Mouse (Mus musculus): ENCODE data around the gene Cnih3. TPM values are rescaled to one million over a fixed set of nuclear protein-coding genes. Genes with fewer than 3 reads are reported as not detected.

The Cnih3 gene
- polyA plus RNA-seq, 1 experiment from 2014 or later, result 0.08 TPM

- no peaks in the 10 kb centered on the region for H3K9me3 ChIP-seq (ENCODE audit: control insufficient read depth, low read length)
- no peak for ATAC-seq (ENCODE audit: low read depth)
- no peak overlapping the region for H3K27ac ChIP-seq (ENCODE audit: low read length)
- H3K27me3 ChIP-seq (ENCODE audit: control insufficient read depth, insufficient read depth, low read depth, low read length), result no peaks in the 10 kb centered on the region
- no peaks in the 10 kb centered on the region for H3K36me3 ChIP-seq (ENCODE audit: control insufficient read depth, insufficient read depth, low read length)
- no peaks in the 10 kb centered on the region for H3K4me1 ChIP-seq (replicated peaks; ENCODE audit: control insufficient read depth, insufficient read depth, low read length)
- no peak overlapping the region for H3K9ac ChIP-seq (ENCODE audit: low read length)
- H3K4me2 ChIP-seq (ENCODE audit: low read depth, low read length), result no peak overlapping the region
- WGBS, result 62% methylated on average over 18 of the region's 18 CpGs
- H3K4me3 ChIP-seq (ENCODE audit: low read length), result no peak overlapping the region
Measured at GRCm38 (mm10) chr1:181408086-181408975, 55.9 kb downstream of the Cnih3 start.

- no peaks in the 10 kb centered on the region for H3K36me3 ChIP-seq (ENCODE audit: control insufficient read depth, insufficient read depth, low read length)
- 70% methylated on average over 9 of the region's 9 CpGs for WGBS
- no peaks in the 10 kb centered on the region for H3K4me1 ChIP-seq (replicated peaks; ENCODE audit: control insufficient read depth, insufficient read depth, low read length)
- H3K9me3 ChIP-seq (ENCODE audit: control insufficient read depth, low read length), result no peaks in the 10 kb centered on the region
- H3K9ac ChIP-seq (ENCODE audit: low read length), result no peak overlapping the region
- no peak overlapping the region for H3K4me3 ChIP-seq (ENCODE audit: low read length)
- no peak overlapping the region for H3K4me2 ChIP-seq (ENCODE audit: low read depth, low read length)
- no peak overlapping the region for H3K27ac ChIP-seq (ENCODE audit: low read length)
- H3K27me3 ChIP-seq (ENCODE audit: control insufficient read depth, insufficient read depth, low read depth, low read length), result no peaks in the 10 kb centered on the region
- no peak for ATAC-seq (ENCODE audit: low read depth)
Measured at GRCm38 (mm10) chr1:181409693-181410092, 57.3 kb downstream of the Cnih3 start.

- H3K27me3 ChIP-seq (ENCODE audit: control insufficient read depth, insufficient read depth, low read depth, low read length), result no peaks in the 10 kb centered on the region
- H3K9ac ChIP-seq (ENCODE audit: low read length), result no peak overlapping the region
- no peak overlapping the region for H3K27ac ChIP-seq (ENCODE audit: low read length)
- H3K4me2 ChIP-seq (ENCODE audit: low read depth, low read length), result no peak overlapping the region
- no peak for ATAC-seq (ENCODE audit: low read depth)
- H3K9me3 ChIP-seq (ENCODE audit: control insufficient read depth, low read length), result no peaks in the 10 kb centered on the region
- H3K36me3 ChIP-seq (ENCODE audit: control insufficient read depth, insufficient read depth, low read length), result no peaks in the 10 kb centered on the region
- H3K4me1 ChIP-seq (replicated peaks; ENCODE audit: control insufficient read depth, insufficient read depth, low read length), result no peaks in the 10 kb centered on the region
- no peak overlapping the region for H3K4me3 ChIP-seq (ENCODE audit: low read length)
- WGBS, result 74% methylated on average over 8 of the region's 8 CpGs
Measured at GRCm38 (mm10) chr1:181410647-181411254, 58.3 kb downstream of the Cnih3 start.

GRCm38 (mm10) chr1:181414985-181415384, 62.6 kb downstream of the Cnih3 start:
- Histone ChIP-seq H3K27me3 (ENCODE audit: control insufficient read depth, insufficient read depth, low read depth, low read length) (no peaks in the 10 kb centered on the region), H3K4me2 (ENCODE audit: low read depth, low read length) (no peak overlapping the region), H3K27ac (ENCODE audit: low read length) (no peak overlapping the region), H3K36me3 (ENCODE audit: control insufficient read depth, insufficient read depth, low read length) (no peaks in the 10 kb centered on the region), H3K9me3 (ENCODE audit: control insufficient read depth, low read length) (no peaks in the 10 kb centered on the region), H3K4me1 (replicated peaks; ENCODE audit: control insufficient read depth, insufficient read depth, low read length) (peaks cover 9% of the 10 kb centered on the region), H3K4me3 (ENCODE audit: low read length) (no peak overlapping the region), H3K9ac (ENCODE audit: low read length) (no peak overlapping the region)
- WGBS, result 74% methylated on average over 2 of the region's 2 CpGs
- ATAC-seq (ENCODE audit: low read depth), result no peak

GRCm38 (mm10) chr1:181416841-181417240, 64.4 kb downstream of the Cnih3 start:
- ATAC-seq (ENCODE audit: low read depth), result no peak
- no peak overlapping the region for H3K27ac ChIP-seq (ENCODE audit: low read length)
- 75% methylated on average over 9 of the region's 9 CpGs for WGBS

GRCm38 (mm10) chr1:181417937-181418523, 65.6 kb downstream of the Cnih3 start:
- H3K9ac ChIP-seq (ENCODE audit: low read length), result no peak overlapping the region
- H3K4me2 ChIP-seq (ENCODE audit: low read depth, low read length), result no peak overlapping the region
- H3K36me3 ChIP-seq (ENCODE audit: control insufficient read depth, insufficient read depth, low read length), result no peaks in the 10 kb centered on the region
- peaks cover 13% of the 10 kb centered on the region for H3K4me1 ChIP-seq (replicated peaks; ENCODE audit: control insufficient read depth, insufficient read depth, low read length)
- no peaks in the 10 kb centered on the region for H3K9me3 ChIP-seq (ENCODE audit: control insufficient read depth, low read length)
- WGBS, result 40% methylated on average over 6 of the region's 6 CpGs
- H3K27ac ChIP-seq (ENCODE audit: low read length), result no peak overlapping the region; the same call in 1 of the 2 replicates
- no peaks in the 10 kb centered on the region for H3K27me3 ChIP-seq (ENCODE audit: control insufficient read depth, insufficient read depth, low read depth, low read length)
- no peak overlapping the region for H3K4me3 ChIP-seq (ENCODE audit: low read length)
- ATAC-seq (ENCODE audit: low read depth), result peak; percentile 92

More at GRCm38 (mm10) chr1:181416841-181417240, 64.4 kb downstream of the Cnih3 start:
- Histone ChIP-seq H3K4me3 (ENCODE audit: low read length) (no peak overlapping the region), H3K4me2 (ENCODE audit: low read depth, low read length) (no peak overlapping the region), H3K27me3 (ENCODE audit: control insufficient read depth, insufficient read depth, low read depth, low read length) (no peaks in the 10 kb centered on the region), H3K36me3 (ENCODE audit: control insufficient read depth, insufficient read depth, low read length) (no peaks in the 10 kb centered on the region), H3K9me3 (ENCODE audit: control insufficient read depth, low read length) (no peaks in the 10 kb centered on the region), H3K9ac (ENCODE audit: low read length) (no peak overlapping the region), H3K4me1 (replicated peaks; ENCODE audit: control insufficient read depth, insufficient read depth, low read length) (peaks cover 13% of the 10 kb centered on the region)

- H3K9ac ChIP-seq (ENCODE audit: low read length), result no peak overlapping the region
- ATAC-seq (ENCODE audit: low read depth), result peak; percentile 37; the same call in 1 of the 2 replicates
- peak overlapping the region; percentile 25; the same call in 1 of the 2 replicates for H3K4me2 ChIP-seq (ENCODE audit: low read depth, low read length)
- H3K27me3 ChIP-seq (ENCODE audit: control insufficient read depth, insufficient read depth, low read depth, low read length), result no peaks in the 10 kb centered on the region
- H3K4me3 ChIP-seq (ENCODE audit: low read length), result no peak overlapping the region
- H3K27ac ChIP-seq (ENCODE audit: low read length), result no peak overlapping the region
- H3K4me1 ChIP-seq (replicated peaks; ENCODE audit: control insufficient read depth, insufficient read depth, low read length), result peaks cover 13% of the 10 kb centered on the region
- WGBS, result 32% methylated on average over 11 of the region's 11 CpGs
- H3K9me3 ChIP-seq (ENCODE audit: control insufficient read depth, low read length), result no peaks in the 10 kb centered on the region
- no peaks in the 10 kb centered on the region for H3K36me3 ChIP-seq (ENCODE audit: control insufficient read depth, insufficient read depth, low read length)
Measured at GRCm38 (mm10) chr1:181420080-181420536, 67.7 kb downstream of the Cnih3 start.

GRCm38 (mm10) chr1:181422796-181423195, 70.4 kb downstream of the Cnih3 start:
- WGBS, result 48% methylated on average over 6 of the region's 6 CpGs
- Histone ChIP-seq H3K9ac (ENCODE audit: low read length) (no peak overlapping the region), H3K4me2 (ENCODE audit: low read depth, low read length) (no peak overlapping the region), H3K4me3 (ENCODE audit: low read length) (no peak overlapping the region), H3K27me3 (ENCODE audit: control insufficient read depth, insufficient read depth, low read depth, low read length) (no peaks in the 10 kb centered on the region), H3K9me3 (ENCODE audit: control insufficient read depth, low read length) (no peaks in the 10 kb centered on the region), H3K36me3 (ENCODE audit: control insufficient read depth, insufficient read depth, low read length) (no peaks in the 10 kb centered on the region), H3K4me1 (replicated peaks; ENCODE audit: control insufficient read depth, insufficient read depth, low read length) (peaks cover 11% of the 10 kb centered on the region), H3K27ac (ENCODE audit: low read length) (no peak overlapping the region)
- ATAC-seq (ENCODE audit: low read depth), result no peak

- ATAC-seq (ENCODE audit: low read depth), result no peak
- 80% methylated on average over 3 of the region's 3 CpGs for WGBS
- Histone ChIP-seq H3K36me3 (ENCODE audit: control insufficient read depth, insufficient read depth, low read length) (no peaks in the 10 kb centered on the region), H3K27me3 (ENCODE audit: control insufficient read depth, insufficient read depth, low read depth, low read length) (no peaks in the 10 kb centered on the region), H3K9me3 (ENCODE audit: control insufficient read depth, low read length) (no peaks in the 10 kb centered on the region), H3K4me3 (ENCODE audit: low read length) (no peak overlapping the region), H3K4me1 (replicated peaks; ENCODE audit: control insufficient read depth, insufficient read depth, low read length) (peaks cover 4% of the 10 kb centered on the region; the same call in 1 of the 2 replicates), H3K27ac (ENCODE audit: low read length) (no peak overlapping the region), H3K9ac (ENCODE audit: low read length) (no peak overlapping the region), H3K4me2 (ENCODE audit: low read depth, low read length) (no peak overlapping the region)
Measured at GRCm38 (mm10) chr1:181424922-181425321, 72.5 kb downstream of the Cnih3 start.

Data from lung, embryonic 16.5 days (tissue).